Mouse (Mus musculus) ES-Bruce4 (cell line): ENCODE measurements around the gene Cisd3.

Experiments
- CTCF ChIP-seq: IDR thresholded peaks from one replicate; pipeline ENCODE4 v1.8.1; 2011; ENCODE audit warnings: low read depth, low read length
- POLR2A ChIP-seq: IDR thresholded peaks from one replicate; pipeline ENCODE4 v1.8.1; 2011; ENCODE audit warnings: low read length; ENCODE audit not compliant: insufficient read depth

DNA sequence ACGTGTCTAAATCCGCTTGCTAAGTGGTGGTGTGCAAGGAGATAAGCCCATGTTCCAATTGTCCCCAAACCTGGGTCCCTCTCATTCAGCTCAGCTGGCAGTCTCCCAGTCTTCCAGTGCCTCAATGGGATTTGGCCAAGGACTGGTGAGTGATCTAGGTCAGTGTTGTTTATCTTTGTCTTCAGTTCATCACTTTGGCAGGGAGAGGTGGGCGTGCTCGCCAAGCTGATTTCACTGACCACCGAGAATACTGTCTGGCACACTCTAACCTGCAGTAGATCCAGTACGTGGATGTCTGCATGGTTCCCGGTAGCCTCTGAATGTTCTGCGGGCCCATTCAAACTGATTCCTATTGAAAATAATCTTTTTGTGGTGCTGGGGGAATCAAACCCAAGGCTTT lies 28.3 kb downstream of the Cisd3 start:
- TF ChIP-seq POLR2A (no peak), CTCF (no peak)
